Comparison of ENCODE assay signal across 15 mouse cellular contexts in the genomic region with DNA sequence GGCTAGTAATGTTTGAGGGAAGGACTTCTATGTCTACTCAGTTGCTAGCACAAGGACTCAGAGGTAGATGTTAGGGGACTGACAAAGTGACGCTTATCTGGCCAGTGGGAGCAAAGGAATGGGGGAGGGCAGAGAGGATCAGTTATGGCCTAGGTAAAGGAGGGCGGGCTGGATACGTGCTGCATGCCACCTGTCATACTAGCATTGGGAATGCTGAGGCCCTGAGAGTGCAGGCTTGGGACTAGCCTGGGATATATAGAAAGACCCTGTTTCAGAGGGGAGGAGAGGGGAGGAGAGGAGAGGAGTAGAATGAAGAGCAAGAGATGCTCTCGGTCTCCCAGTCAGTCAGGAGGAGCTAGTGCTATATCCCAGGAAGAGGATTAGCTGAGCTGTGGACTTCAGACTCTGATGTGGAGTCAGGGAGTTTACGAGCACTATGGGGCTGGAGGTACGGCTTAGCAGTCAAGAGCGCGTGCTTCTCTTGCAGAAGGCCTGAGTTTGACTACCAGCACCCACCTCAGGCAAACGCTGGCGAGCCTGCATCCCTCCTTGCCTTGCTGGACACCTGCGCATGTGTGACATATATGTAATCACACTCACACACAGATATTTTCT. TPM values are rescaled to one million over a fixed set of nuclear protein-coding genes. Genes with fewer than 3 reads are reported as not detected.
DNase-seq lines count a peak whose midpoint lies in the region; ATAC-seq and TF ChIP-seq lines count a peak whose summit lies in the region.
"Had no signal": no experiment of that assay in that cellular context is flagged by ENCODE, and none has a peak within 500 bp of the region (broad histone marks: within the 10 kb centered on the region; RNA-seq: fewer than 3 reads in every experiment).

No protein-coding gene starts in this region.

- no peak for DNase-seq in hindbrain, embryonic 10.5 days (ENCODE audit: low spot score)
- no peak for DNase-seq in hindbrain, postnatal 0 days (ENCODE audit: low spot score)
- peak; percentile 2 for DNase-seq in midbrain, embryonic 11.5 days (ENCODE audit: low spot score, missing footprints)
- no peak for DNase-seq in kidney, postnatal 0 days (ENCODE audit: low spot score)
- DNase-seq in limb, embryonic 14.5 days (ENCODE audit: low spot score), result no peak
- no peak for DNase-seq in adrenal gland, postnatal 10 days
- no peak for DNase-seq in ovary, postnatal 10 days (ENCODE audit: low spot score)
- DNase-seq: B cell, adult 2 months; cerebellum, adult 11-12 months had no signal

- no peaks in the 10 kb centered on the region for H3K9me3 ChIP-seq in hindbrain, embryonic 10.5 days
- H3K9me3 ChIP-seq in hindbrain, postnatal 0 days (ENCODE audit: low read length), result no peaks in the 10 kb centered on the region
- no peaks in the 10 kb centered on the region for H3K9me3 ChIP-seq in midbrain, embryonic 11.5 days (ENCODE audit: control insufficient read depth, low read length)
- no peaks in the 10 kb centered on the region for H3K9me3 ChIP-seq in midbrain, embryonic 15.5 days
- H3K9me3 ChIP-seq in kidney, postnatal 0 days (replicated peaks; ENCODE audit: low read length), result no peaks in the 10 kb centered on the region
- no peaks in the 10 kb centered on the region for H3K9me3 ChIP-seq in limb, embryonic 14.5 days (ENCODE audit: control insufficient read depth, low read length)
- H3K9me3 ChIP-seq: forebrain, embryonic 10.5 days; hindbrain, embryonic 13.5 days; midbrain, embryonic 12.5 days had no signal

- ATAC-seq in hindbrain, postnatal 0 days, result no peak
- no peak for ATAC-seq in midbrain, embryonic 11.5 days (ENCODE audit: low FRiP score)
- no peak for ATAC-seq in midbrain, embryonic 15.5 days (replicated peaks)
- ATAC-seq in kidney, postnatal 0 days (replicated peaks; ENCODE audit: low FRiP score, low read depth), result peak; percentile 85
- no peak for ATAC-seq in limb, embryonic 14.5 days (ENCODE audit: low FRiP score, low read depth)

- no peak overlapping the region for H3K4me2 ChIP-seq in hindbrain, postnatal 0 days (ENCODE audit: low read depth, low read length)
- no peak overlapping the region for H3K4me2 ChIP-seq in midbrain, embryonic 11.5 days
- no peak overlapping the region for H3K4me2 ChIP-seq in midbrain, embryonic 15.5 days
- H3K4me2 ChIP-seq in kidney, postnatal 0 days (ENCODE audit: low read length), result no peak overlapping the region
- H3K4me2 ChIP-seq in limb, embryonic 14.5 days (replicated peaks; ENCODE audit: low read depth, low read length, severe bottlenecking), result no peak overlapping the region
- H3K4me2 ChIP-seq: hindbrain, embryonic 13.5 days; midbrain, embryonic 12.5 days had no signal

- no peaks in the 10 kb centered on the region for H3K27me3 ChIP-seq in hindbrain, embryonic 10.5 days (ENCODE audit: insufficient read depth, poor library complexity, severe bottlenecking)
- no peaks in the 10 kb centered on the region for H3K27me3 ChIP-seq in hindbrain, postnatal 0 days (ENCODE audit: insufficient read depth, low read length)
- no peaks in the 10 kb centered on the region for H3K27me3 ChIP-seq in midbrain, embryonic 11.5 days (ENCODE audit: control insufficient read depth, insufficient read depth, low read length)
- no peaks in the 10 kb centered on the region for H3K27me3 ChIP-seq in midbrain, embryonic 15.5 days (replicated peaks)
- H3K27me3 ChIP-seq in kidney, postnatal 0 days (ENCODE audit: insufficient read depth, low read length), result no peaks in the 10 kb centered on the region
- H3K27me3 ChIP-seq in limb, embryonic 14.5 days (ENCODE audit: control insufficient read depth, insufficient read depth, low read length), result no peaks in the 10 kb centered on the region
- H3K27me3 ChIP-seq: hindbrain, embryonic 13.5 days; midbrain, embryonic 12.5 days had no signal

- H3K27ac ChIP-seq in hindbrain, embryonic 10.5 days, result peak overlapping the region; percentile 24; the same call in 1 of the 2 replicates
- H3K27ac ChIP-seq in hindbrain, postnatal 0 days, result no peak overlapping the region
- H3K27ac ChIP-seq in midbrain, embryonic 11.5 days (ENCODE audit: low read depth, low read length), result no peak overlapping the region
- no peak overlapping the region for H3K27ac ChIP-seq in midbrain, embryonic 15.5 days
- peak overlapping the region; percentile 64 for H3K27ac ChIP-seq in kidney, postnatal 0 days
- H3K27ac ChIP-seq in limb, embryonic 14.5 days (replicated peaks; ENCODE audit: low read depth, low read length), result peak overlapping the region; percentile 35; the same call in 1 of the 2 replicates
- H3K27ac ChIP-seq: hindbrain, embryonic 13.5 days; liver, embryonic 14.5 days; midbrain, embryonic 12.5 days had no signal

- peaks cover 53% of the 10 kb centered on the region for H3K36me3 ChIP-seq in hindbrain, embryonic 10.5 days
- H3K36me3 ChIP-seq in hindbrain, postnatal 0 days (ENCODE audit: insufficient read depth, low read length), result peaks cover 25% of the 10 kb centered on the region; the same call in 1 of the 2 replicates
- no peaks in the 10 kb centered on the region for H3K36me3 ChIP-seq in midbrain, embryonic 11.5 days (ENCODE audit: control insufficient read depth, insufficient read depth, low read length)
- H3K36me3 ChIP-seq in midbrain, embryonic 15.5 days (replicated peaks), result peaks cover 15% of the 10 kb centered on the region
- peaks cover 12% of the 10 kb centered on the region for H3K36me3 ChIP-seq in kidney, postnatal 0 days (ENCODE audit: insufficient read depth, low read length)
- peaks cover 39% of the 10 kb centered on the region for H3K36me3 ChIP-seq in limb, embryonic 14.5 days (ENCODE audit: control insufficient read depth, insufficient read depth, low read length)

- no peak overlapping the region for H3K9ac ChIP-seq in hindbrain, postnatal 0 days (replicated peaks; ENCODE audit: low read length)
- H3K9ac ChIP-seq in midbrain, embryonic 11.5 days (ENCODE audit: low read length), result no peak overlapping the region; the same call in 1 of the 2 replicates
- H3K9ac ChIP-seq in midbrain, embryonic 15.5 days, result no peak overlapping the region
- H3K9ac ChIP-seq in kidney, postnatal 0 days (ENCODE audit: low read depth, low read length), result no peak overlapping the region
- no peak overlapping the region for H3K9ac ChIP-seq in limb, embryonic 14.5 days (ENCODE audit: low read depth, low read length, severe bottlenecking)
- H3K9ac ChIP-seq: hindbrain, embryonic 13.5 days; liver, embryonic 14.5 days; midbrain, embryonic 12.5 days had no signal

- peaks cover 25% of the 10 kb centered on the region for H3K4me1 ChIP-seq in hindbrain, embryonic 10.5 days (replicated peaks)
- H3K4me1 ChIP-seq in hindbrain, postnatal 0 days (ENCODE audit: insufficient read depth, low read length), result no peaks in the 10 kb centered on the region
- H3K4me1 ChIP-seq in midbrain, embryonic 11.5 days (ENCODE audit: control insufficient read depth, insufficient read depth, low read length), result peaks cover 3% of the 10 kb centered on the region; the same call in 1 of the 2 replicates
- H3K4me1 ChIP-seq in midbrain, embryonic 15.5 days, result 0 out of 2 replicates have a peak, but pooled peaks cover 2% of the 10 kb centered on the region
- no peaks in the 10 kb centered on the region for H3K4me1 ChIP-seq in kidney, postnatal 0 days (replicated peaks; ENCODE audit: insufficient read depth, low read length)
- peaks cover 10% of the 10 kb centered on the region for H3K4me1 ChIP-seq in limb, embryonic 14.5 days (ENCODE audit: control insufficient read depth, insufficient read depth, low read length)

- no peak for TF ChIP-seq CTCF in hindbrain, postnatal 0 days (IDR thresholded peaks at IDR 0.05; ENCODE audit: low read depth)
- no peak for TF ChIP-seq CTCF in kidney, postnatal 0 days (IDR thresholded peaks at IDR 0.05; ENCODE audit: low read depth)

- TF ChIP-seq POLR2A in limb, embryonic 14.5 days (IDR thresholded peaks at IDR 0.05; ENCODE audit: borderline replicate concordance, extremely low read depth, insufficient read depth, insufficient read length), result no peak

- H3K4me3 ChIP-seq in hindbrain, embryonic 10.5 days, result no peak overlapping the region
- H3K4me3 ChIP-seq in hindbrain, postnatal 0 days (ENCODE audit: low read length), result no peak overlapping the region
- H3K4me3 ChIP-seq in midbrain, embryonic 11.5 days (ENCODE audit: low read depth, low read length), result no peak overlapping the region
- no peak overlapping the region for H3K4me3 ChIP-seq in midbrain, embryonic 15.5 days
- H3K4me3 ChIP-seq in kidney, postnatal 0 days (replicated peaks; ENCODE audit: low read depth, low read length), result no peak overlapping the region
- no peak overlapping the region for H3K4me3 ChIP-seq in limb, embryonic 14.5 days (replicated peaks; ENCODE audit: low read length)
- H3K4me3 ChIP-seq: forebrain, embryonic 10.5 days; hindbrain, embryonic 13.5 days; midbrain, embryonic 12.5 days; myocyte had no signal

- 89% methylated on average over 11 of the region's 11 CpGs for WGBS in hindbrain, embryonic 10.5 days
- 92% methylated on average over 11 of the region's 11 CpGs for WGBS in hindbrain, postnatal 0 days
- 89% methylated on average over 11 of the region's 11 CpGs for WGBS in midbrain, embryonic 11.5 days
- whole genome bisulfite sequencing in midbrain, embryonic 15.5 days, result 90% methylated on average over 11 of the region's 11 CpGs
- 89% methylated on average over 11 of the region's 11 CpGs for WGBS in kidney, postnatal 0 days
- WGBS in limb, embryonic 14.5 days, result 76% methylated on average over 11 of the region's 11 CpGs

RNA-seq across cellular contexts. Expression of gene Ppp1r21, which starts 23.7 kb away (rescaled TPM):
- polyA plus RNA-seq in hindbrain, embryonic 10.5 days (2016; fragmentation: Nextera tagmentation; extraction: Ambion mirVana), result 18.3 and 18.9 TPM in 2 replicates
- 43.7 and 54.5 TPM in 2 replicates for total RNA-seq in hindbrain, postnatal 0 days (2014; rRNA removed)
- 29.2 and 32.2 TPM in 2 replicates for polyA plus RNA-seq in hindbrain, postnatal 0 days (2015; fragmentation: Nextera tagmentation; extraction: Ambion mirVana)
- polyA plus RNA-seq in midbrain, embryonic 11.5 days (2014; fragmentation: Nextera tagmentation; extraction: Ambion mirVana), result 22.7 and 24.0 TPM in 2 replicates
- 38.3 and 38.5 TPM in 2 replicates for polyA plus RNA-seq in midbrain, embryonic 15.5 days (2015; fragmentation: Nextera tagmentation; extraction: Ambion mirVana)
- polyA plus RNA-seq in kidney, postnatal 0 days (2015; fragmentation: Nextera tagmentation; extraction: Ambion mirVana), result 27.6 and 28.3 TPM in 2 replicates
- 35.7 and 36.3 TPM in 2 replicates for polyA plus RNA-seq in limb, embryonic 14.5 days (2012; rRNA removed)
- 25.1 and 26.6 TPM in 2 replicates for polyA plus RNA-seq in limb, embryonic 14.5 days (2014; fragmentation: Nextera tagmentation; extraction: Ambion mirVana)
- 10 to 100 TPM; 30.9 to 31.1 TPM for total RNA-seq in adrenal gland, postnatal 10 days (2021)

RNA-seq across cellular contexts. Expression of gene Ston1, which starts 43.9 kb away (rescaled TPM):
- 1.4 and 2.3 TPM in 2 replicates for polyA plus RNA-seq in hindbrain, embryonic 10.5 days (2016; fragmentation: Nextera tagmentation; extraction: Ambion mirVana)
- 2.5 and 2.9 TPM in 2 replicates for total RNA-seq in hindbrain, postnatal 0 days (2014; rRNA removed)
- 1.6 and 1.8 TPM in 2 replicates for polyA plus RNA-seq in hindbrain, postnatal 0 days (2015; fragmentation: Nextera tagmentation; extraction: Ambion mirVana)
- polyA plus RNA-seq in midbrain, embryonic 11.5 days (2014; fragmentation: Nextera tagmentation; extraction: Ambion mirVana), result 2.7 and 2.9 TPM in 2 replicates
- polyA plus RNA-seq in midbrain, embryonic 15.5 days (2015; fragmentation: Nextera tagmentation; extraction: Ambion mirVana), result 2.1 and 2.2 TPM in 2 replicates
- polyA plus RNA-seq in kidney, postnatal 0 days (2015; fragmentation: Nextera tagmentation; extraction: Ambion mirVana), result 8.0 and 8.3 TPM in 2 replicates
- 34.8 and 34.9 TPM in 2 replicates for polyA plus RNA-seq in limb, embryonic 14.5 days (2012; rRNA removed)
- 11.3 and 16.2 TPM in 2 replicates for polyA plus RNA-seq in limb, embryonic 14.5 days (2014; fragmentation: Nextera tagmentation; extraction: Ambion mirVana)
- 10 to 100 TPM; 25.0 to 25.1 TPM for total RNA-seq in adrenal gland, postnatal 10 days (2021)

Comparison
In these comparisons a context has a peak if more than half of its experiments do, and no peak if none do; other contexts are left out.
1. H3K27ac ChIP-seq: peak in hindbrain, embryonic 10.5 days (single experiment), kidney, postnatal 0 days (single experiment) and limb, embryonic 14.5 days (single experiment); none in hindbrain, postnatal 0 days (single experiment), midbrain, embryonic 11.5 days (single experiment) and midbrain, embryonic 15.5 days (single experiment).